Mouse (Mus musculus): Measurements from ENCODE around the gene H2-DMb1.
A peak's percentile ranks its signal among the peaks of the same experiment; 100 is the strongest.

H2-DMb1 gene

DNA sequence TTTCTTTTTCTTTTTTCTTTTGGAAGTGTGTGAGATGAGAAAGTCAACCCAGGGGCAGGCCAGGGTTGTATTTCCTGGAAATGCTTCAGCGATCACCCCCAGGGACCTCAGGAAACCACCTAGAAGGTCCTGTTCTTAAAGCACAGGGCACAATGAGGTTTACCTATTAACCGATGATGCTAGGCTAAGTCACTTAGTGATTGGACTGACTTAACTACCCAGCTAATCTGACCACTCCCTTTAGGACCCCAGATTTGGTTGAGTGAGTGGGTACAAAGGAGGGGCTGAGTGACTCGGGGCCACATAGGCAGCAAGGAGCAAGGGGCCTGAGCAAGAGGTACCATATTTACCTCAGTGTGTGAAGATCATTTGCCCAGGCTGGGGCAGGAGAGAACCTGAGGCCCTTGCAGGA is 7.9 kb upstream of the H2-DMb1 start:
- DNase-seq = peak; percentile 62 to 68

DNA sequence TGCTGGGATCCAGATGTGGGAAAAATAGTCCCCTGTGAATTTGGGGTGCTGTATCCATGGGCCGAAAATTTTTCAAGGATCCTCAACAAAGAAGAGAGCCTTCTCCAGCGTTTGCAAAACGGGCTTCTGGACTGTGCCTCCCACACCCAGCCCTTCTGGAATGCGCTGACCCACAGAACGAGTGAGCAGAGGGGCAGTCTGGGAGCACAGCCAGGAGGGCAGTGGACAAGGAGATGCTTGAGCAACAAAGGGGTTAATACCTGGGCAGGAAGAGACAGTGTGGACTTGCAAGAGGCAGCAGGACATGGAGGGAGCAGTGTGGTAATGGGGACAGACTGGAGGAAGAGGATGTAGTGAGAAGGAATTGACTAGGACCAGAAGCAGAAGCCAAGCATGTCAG is 2.7 kb downstream of the H2-DMb1 start:
- no peak for DNase-seq

DNA sequence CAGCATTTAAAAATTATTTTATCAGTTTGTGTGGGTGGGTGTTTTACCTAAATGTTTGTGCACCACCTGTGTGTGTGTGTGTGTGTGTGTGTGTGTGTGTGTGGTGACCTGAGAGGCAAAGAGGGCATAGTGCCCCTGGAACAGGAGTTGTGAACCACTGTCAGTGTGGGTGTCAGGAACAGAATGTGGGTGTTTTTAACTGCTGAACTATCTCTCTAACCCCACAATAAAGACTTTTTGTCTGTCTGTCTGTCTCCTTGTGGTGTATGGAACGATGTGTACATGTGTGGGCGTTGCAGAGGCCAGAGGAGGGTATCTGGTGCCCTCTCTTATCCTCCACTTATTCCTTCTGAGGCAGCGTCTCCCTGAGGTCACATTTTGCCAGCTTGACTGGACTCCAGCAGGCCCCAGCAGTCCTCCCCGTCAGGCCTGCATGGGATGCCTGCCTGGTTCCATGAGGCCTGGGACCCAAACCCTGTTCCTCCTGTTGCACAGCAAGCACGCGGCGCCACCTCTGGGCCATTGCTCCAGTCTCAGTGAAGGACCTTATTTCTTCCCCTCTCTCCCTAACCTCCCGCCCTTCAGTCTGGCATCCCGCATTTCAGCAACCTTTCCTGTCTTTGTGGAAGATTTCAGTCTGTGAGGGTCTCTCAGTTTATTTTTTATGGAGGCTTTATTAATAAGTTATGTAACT is 11.5 kb downstream of the H2-DMb1 start:
- peak; percentile 56 to 67 for DNase-seq

DNA sequence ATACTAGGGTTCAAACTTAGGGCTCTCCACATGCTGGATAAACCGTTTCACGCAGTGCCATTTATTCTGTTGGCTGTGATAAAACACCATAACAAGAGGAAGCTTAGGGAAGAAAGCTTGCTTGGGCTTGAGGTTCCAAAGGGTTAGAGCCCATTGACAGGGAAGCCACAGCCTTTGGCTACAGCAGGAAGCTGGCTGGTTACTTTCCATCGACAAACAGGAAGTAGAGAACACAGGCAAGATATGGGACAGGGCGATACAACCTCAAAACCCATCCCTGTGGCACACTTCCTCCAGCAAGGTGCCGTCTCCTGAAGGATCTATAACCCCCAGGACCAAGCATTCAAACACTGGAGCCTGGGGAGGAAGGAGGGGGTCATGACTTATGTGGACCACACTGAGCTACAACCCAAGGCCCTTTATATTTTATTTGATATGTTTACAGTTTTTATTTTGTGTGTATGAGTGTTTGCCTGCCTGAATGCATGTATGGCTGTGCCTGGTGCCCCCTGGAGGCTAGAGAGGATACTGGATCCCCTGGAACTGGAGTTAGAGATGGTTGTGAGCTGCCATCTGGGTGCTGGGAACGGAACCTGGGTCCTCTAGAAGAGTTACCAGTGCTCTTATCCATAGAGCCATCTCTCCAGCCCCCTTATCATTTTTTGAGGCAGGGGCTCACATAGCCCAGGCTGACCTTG is 12.3 kb downstream of the H2-DMb1 start:
- DNase-seq = no peak

DNA sequence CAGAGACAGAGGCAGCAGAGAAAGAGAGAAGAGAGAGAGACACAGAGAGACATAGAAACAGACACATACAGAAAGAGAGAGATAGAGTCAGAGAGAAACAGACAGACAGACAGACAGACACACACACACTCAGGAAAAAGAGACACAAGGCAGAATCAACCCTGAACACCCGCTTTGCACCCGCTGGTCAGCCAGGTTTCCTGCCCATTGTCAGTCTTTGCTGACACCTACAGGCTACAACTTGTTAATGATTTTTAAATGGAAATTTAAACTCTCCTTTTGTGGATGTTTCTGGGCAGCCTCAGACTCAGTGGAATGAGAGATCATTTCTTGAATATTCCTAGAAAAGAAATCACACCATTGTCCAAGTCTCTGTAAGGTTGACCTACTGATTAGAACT is 16.4 kb downstream of the H2-DMb1 start:
- DNase-seq = no peak

DNA sequence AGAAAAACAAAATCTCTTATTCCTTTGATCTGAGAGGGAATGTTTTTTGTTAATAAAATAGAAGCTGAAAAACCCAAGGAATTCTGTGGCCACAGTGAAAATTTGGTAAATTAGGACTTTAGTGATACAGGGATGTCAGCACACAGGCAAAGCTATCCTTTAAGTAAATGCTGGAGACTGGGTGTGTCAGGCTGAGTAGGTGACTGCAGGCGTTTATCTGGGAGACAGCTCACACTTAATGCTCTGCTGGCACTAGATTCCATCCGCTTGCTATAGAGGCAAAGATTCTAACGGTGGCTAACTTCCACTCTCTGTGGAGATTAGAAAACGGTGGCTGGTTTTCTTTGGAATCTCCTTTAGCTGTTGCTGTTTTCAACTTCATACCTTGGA is 17.6 kb downstream of the H2-DMb1 start:
- DNase-seq = no peak

DNA sequence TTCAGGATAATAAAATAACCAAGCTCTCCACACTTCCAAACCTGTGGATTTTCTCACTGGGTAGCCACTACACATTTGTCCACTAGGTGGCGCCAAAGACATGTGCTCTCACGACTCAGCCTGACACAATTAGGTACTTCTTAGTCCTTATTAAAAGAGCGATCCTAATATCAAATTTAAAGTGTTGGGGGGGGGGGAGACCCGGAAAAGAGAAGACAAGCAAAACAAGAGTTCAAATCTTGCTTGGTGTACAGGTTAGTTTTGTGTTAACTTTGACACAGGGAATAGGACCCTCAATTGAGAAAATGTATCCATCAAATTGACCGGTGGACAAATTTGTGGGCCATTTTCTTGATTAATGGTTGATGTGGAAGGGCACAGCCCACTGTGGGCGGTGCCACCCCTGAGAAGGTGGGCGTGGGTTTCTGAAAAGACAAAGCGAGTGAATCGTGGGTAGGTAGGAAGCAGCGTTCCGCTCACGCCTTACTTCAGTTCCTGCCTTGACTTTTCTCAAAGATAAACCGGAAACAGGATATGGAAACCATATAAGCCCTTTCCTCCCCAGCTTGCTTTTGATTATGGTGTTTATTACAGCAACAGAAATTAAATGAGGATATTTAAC is 18.1 kb downstream of the H2-DMb1 start:
- peak; percentile 80 to 83 for DNase-seq

DNA sequence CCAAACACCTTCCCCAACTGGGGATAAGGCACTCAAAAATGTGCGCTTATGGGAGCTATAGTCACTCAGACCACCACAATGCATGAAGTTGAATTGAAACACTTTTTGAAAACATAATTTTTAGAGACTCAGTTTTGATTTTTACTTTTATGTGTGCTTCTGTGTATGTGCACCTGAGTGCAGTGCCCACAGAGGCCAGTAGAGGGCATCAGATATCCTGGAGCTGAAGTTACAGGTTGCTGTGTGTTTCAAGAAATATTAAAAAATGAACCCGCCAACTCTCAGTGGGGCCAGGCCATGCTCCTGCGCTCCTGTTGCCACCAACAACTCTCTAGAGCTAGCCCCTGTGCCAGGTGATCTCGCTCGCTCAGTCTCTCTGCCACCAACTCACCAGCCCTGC is 19.7 kb downstream of the H2-DMb1 start:
- no peak for DNase-seq

DNA sequence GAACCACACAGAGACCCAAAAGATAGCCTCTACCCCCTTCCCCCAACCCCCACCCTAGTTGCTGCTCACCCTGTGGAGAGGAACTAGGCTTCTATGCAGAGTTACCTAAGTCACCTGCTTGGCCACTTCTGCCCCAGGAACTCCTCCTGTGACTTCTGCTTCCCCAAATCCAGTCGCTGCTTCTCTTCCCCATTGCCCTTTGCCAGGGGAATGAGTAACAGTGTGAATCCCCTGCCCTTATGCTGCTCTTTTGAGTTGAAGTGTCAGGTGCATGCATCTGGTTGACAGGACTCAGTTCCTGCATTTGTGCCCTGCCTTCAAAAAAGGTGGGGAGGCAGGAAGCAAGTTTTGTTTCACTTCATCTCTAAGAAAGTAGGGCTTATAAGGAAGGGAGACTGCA is 21.2 kb downstream of the H2-DMb1 start:
- peak in 1 of 2 experiments; percentile 30 for DNase-seq

DNA sequence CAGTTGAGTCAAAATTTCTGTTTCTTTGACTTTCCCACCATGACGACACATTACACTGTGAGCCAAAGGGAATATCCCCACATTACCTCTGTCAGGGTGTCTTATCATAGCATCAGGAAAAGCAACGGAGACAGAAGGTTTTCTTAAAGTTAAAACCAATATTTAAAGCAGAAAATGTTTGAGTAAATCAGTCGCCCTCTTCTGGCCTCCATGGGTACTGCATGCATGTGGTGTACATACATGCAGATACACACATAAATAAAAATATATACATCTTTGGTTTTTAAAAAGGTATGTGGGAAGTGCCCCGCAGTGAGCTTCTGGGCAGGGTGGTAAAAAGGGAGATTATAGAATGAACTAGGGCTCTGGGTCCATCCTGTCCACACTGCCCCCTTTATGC is 24.3 kb downstream of the H2-DMb1 start:
- no peak for DNase-seq

DNA sequence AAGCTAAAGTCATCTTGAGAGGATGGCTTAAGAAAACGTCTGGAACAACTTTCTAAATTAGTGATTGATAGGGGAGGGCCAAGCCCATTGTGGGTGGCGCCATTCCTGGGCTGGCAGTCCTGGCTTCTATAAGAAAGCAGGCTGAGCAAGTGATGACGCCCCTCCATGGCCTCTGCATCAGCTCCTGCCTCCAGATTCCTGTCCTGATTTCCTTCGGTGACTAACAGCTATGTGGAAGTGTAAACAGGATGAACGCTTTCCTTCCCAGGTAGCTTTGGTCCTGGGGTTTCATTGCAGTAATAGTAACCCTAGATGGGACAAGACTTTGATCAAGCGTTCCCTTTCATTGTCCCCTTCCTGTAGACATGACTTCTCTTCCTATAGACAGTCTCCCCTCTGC is 26.1 kb downstream of the H2-DMb1 start:
- no peak for DNase-seq

DNA sequence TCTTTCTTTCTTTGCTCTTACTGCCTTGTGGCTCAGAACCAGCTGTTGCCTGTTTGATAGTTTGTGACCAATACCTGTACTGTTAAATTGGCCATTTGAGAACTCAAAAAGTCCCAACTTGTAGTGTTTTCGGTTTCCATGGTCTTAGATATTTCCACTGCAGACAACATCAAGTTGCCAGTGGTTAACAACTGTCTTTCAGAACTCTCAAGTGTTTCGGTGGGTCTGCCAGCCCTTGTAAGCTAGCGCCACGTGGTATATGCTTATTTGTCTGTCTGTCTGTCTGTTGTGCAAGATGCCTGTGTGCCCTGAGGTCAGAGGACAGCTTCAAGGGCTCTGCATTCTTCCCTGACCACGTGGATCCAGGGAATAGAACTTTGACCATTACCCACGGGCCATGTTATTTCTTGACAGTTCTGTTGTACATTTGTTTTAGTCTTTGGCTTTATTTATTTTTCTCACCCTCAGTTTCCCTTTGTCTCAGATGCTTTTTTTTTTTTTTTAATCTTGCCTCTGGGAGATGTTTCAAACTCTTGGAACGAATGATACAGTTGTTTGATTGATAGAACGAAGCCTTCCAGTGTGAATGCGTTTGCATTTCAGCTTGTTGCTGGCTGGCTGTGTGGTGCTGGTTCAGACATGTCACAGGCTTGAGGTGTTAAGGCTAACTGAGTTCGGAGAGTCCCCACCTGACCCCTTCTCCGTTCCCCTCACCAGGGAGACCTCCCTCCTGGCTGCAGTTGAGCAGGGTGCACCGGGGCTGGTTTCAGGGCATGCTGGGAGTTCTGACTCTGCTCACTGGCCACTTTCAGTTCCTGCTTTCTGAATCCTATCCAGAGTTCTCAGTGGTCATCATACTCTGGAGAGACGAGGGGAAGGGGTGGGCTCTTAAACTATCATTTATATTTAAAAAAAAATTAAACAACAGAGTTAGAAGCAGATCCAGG is 27.3 kb downstream of the H2-DMb1 start:
- no peak for DNase-seq

DNA sequence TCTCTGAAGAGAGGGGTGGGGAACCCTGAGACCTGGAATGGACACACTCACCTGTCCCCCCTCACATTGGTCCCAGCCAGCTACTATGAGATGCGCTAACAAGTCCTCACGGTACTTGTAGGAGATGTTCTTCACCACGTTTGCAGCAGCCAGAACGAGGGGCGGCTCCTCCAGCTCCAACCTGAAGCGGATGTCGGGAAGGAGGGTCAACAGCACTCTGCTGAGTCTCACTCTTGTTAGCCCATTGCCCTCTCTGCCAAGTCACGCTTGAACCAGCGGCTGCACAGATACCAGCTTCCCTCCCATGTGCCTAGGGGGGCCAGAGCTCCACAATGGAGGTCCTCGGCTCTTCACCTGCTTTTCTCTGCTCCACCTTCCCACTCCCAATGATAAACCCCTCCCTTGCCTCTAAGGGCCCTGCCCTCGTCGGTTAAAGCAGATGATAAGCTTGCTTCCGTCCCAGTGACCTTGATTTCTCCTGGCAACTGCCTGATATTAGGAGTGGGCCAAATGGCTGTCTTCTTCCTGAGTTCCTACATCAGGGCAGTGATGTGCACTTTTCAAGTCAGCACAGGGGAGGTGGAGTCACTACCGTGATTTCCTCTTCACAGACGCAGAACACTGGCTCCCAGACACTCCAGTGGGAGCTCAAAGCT is 30.8 kb downstream of the H2-DMb1 start:
- peak in 1 of 2 experiments; percentile 1 for DNase-seq

DNA sequence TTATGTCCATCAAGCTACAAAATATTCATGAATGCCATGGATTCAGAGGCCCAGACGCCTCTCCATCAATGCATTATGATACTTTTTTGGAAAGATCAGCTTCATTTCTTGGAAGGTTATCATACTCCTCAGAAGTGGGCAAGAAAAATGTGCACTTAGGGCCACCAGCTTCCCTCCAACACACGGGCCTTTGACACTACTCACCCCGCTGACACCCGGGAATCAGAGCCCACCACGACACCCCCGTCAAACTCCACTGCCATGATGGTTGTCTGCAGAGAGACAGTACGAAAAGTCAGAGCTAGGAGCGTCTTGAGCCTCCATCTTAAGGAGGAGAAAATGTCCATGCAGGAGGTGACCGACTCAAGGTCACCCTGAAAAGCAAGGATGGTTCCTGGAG is 32.7 kb downstream of the H2-DMb1 start:
- no peak for DNase-seq

DNA sequence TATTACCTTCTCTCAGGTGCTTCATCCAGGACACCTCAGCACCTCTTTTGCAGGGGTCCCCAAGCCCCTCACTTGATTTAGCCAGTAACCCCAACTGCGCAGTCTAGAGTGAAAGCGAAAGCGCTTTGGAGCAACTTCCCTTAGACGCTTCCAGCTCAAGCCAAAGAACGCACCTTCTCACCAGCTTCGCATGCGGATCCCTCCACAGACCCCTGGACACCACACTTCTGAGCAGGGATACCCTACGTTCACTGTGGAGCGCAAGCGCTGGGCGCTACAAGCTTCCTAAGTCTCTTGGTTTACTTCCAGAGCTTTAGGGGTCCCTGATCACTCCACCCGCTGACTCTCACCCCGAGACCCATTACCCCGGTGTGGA is 34.0 kb downstream of the H2-DMb1 start:
- no peak for DNase-seq

DNA sequence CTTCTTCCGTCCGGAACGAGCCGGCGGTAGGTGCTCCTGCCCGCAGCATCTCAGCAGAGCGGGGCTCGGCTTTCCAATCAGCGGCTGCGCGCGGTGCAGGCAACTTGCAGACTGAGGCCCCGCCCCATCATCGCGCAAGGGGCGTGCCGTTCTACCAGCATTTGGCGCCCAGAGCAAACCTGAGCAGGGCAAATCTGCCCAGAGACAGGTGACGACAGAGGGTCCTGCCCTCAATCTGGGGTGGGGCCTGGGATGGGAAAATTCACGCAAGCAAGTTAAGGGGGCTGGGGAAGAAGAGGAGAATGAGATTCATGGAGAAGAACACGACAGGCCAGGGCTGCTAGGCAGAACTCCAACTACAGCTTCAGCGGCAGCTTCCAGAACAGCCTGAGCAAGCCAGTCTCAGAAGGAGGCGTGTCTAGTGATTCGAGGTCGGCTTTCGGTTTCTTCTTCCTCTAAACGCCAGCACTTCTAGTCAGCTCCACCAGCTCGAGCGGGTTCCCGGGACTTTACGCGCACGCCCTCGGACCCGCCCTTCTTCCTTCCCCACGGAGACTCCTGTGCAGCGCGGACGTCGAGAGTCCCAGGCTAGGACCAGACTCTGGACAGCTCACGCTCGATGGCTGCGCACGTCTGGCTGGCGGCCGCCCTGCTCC is 34.5 kb downstream of the H2-DMb1 start, which contains the start of the genes Tap1 and Psmb9:
Tap1 (plus strand) TSS at position 293 of the 656 bp plus-strand sequence.
Psmb9 (minus strand) TSS at position 504 of the 656 bp plus-strand sequence.
- peak; percentile 98 to 100 for DNase-seq

DNA sequence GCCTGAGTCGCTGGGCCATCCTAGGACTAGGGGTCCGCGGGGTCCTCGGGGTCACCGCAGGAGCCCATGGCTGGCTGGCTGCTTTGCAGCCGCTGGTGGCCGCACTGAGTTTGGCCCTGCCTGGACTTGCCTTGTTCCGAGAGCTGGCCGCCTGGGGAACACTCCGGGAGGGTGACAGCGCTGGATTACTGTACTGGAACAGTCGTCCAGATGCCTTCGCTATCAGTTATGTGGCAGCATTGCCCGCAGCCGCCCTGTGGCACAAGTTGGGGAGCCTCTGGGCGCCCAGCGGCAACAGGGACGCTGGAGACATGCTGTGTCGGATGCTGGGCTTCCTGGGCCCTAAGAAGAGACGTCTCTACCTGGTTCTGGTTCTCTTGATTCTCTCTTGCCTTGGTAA is 35.1 kb downstream of the H2-DMb1 start:
- peak in 1 of 2 experiments; percentile 47 for DNase-seq

DNA sequence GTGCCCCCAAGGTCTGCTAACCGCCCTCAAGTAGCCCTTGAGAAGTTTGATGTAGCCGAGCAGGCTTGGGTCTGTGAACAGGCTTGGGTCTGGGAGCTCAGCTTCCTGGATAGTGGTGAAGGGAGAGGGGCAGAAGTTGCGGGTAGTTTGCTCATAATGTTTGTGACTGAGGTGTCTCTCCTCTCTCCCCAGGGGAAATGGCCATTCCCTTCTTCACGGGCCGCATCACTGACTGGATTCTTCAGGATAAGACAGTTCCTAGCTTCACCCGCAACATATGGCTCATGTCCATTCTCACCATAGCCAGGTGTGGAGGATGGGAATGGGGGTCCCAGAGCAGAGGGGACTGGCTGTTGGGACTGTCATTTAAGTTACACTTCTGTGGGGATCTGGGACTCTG is 36.1 kb downstream of the H2-DMb1 start:
- DNase-seq = no peak

DNA sequence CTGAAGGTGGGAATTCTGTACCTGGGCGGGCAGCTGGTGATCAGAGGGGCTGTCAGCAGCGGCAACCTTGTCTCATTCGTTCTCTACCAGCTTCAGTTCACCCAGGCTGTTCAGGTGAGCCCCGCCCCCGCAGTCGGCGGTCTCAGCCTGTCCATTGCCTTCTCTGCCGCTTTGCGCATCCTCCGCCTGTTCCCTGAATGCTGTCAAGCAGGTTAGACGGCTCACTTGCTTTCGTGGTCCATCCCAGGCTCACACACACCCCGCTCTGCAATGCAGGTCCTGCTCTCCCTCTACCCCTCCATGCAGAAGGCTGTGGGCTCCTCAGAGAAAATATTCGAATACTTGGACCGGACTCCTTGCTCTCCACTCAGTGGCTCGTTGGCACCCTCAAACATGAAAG is 40.0 kb downstream of the H2-DMb1 start:
- DNase-seq = no peak

DNA sequence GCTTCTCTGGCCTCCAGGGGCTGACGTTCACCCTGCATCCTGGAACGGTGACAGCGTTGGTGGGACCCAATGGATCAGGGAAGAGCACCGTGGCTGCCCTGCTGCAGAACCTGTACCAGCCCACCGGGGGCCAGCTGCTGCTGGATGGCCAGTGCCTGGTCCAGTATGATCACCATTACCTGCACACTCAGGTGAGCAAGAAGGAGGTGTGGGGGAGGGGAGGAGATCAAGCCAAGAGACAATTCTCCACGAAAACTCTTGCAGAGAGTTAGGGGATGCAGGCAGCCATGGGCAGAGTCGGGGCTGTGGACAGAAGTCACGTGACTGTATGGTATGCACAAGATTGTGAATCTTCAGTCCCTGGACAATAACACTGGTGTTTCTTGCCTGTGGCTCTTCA is 40.6 kb downstream of the H2-DMb1 start:
- DNase-seq = no peak

DNA sequence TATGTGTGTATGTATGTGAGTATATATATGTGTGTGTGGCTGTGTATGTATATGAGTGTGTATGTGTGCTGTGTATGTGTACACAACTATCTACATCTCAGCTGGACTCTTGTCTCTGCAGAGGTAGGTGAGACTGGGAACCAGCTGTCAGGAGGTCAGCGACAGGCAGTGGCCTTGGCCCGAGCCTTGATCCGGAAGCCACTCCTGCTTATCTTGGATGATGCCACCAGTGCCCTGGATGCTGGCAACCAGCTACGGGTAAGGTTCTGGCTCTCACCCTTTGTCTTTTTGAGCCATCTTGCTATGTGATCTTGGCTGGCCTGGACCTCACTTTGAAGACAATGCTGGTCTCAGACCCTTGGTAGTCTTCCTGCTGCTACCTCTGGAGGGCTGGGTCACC is 41.9 kb downstream of the H2-DMb1 start:
- no peak for DNase-seq

DNA sequence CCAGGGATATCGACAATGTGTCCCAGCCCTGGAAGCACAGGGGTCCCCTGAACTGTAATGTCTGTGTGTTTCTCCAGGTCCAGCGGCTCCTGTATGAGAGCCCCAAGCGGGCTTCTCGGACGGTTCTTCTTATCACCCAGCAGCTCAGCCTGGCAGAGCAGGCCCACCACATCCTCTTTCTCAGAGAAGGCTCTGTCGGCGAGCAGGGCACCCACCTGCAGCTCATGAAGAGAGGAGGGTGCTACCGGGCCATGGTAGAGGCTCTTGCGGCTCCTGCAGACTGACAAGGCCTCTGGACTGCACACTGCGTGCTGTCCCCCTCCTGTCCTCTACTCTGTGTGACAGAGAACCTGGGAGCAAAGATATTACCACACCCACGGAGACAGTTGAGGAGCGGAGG is 43.6 kb downstream of the H2-DMb1 start:
- DNase-seq = peak; percentile 64 to 71
